Mouse (Mus musculus) right cerebral cortex, adult 2 months (tissue): ENCODE measurements around the gene Kcna7.
"Not testable (repeated sequence)": the region's sequence is repeated elsewhere in the genome, so short reads cannot be mapped to it uniquely, and the experiment has no call there.

Source experiments
- DNase-seq, 2 experiments: peaks; one replicate each; pipeline ENCODE4 v3.0.0; 2021 to 2022; ENCODE audit warnings: low spot score in 2 of 2

Gene Kcna7

GRCm38 (mm10) chr7:45395129-45395541 is 10.3 kb upstream of the Kcna7 start:
- no peak for DNase-seq

GRCm38 (mm10) chr7:45395578-45396336 is 9.7 kb upstream of the Kcna7 start, which contains the start of gene Snrnp70:
Snrnp70 (minus strand) TSS chr7:45395742.
- DNase-seq = peak; percentile 100

GRCm38 (mm10) chr7:45396337-45396775 is 9.1 kb upstream of the Kcna7 start:
- DNase-seq = not testable (repeated sequence)

GRCm38 (mm10) chr7:45396787-45397186 is 8.7 kb upstream of the Kcna7 start:
- no peak for DNase-seq

- no peak for DNase-seq
Observed at GRCm38 (mm10) chr7:45401521-45402085, 3.9 kb upstream of the Kcna7 start.

DNA sequence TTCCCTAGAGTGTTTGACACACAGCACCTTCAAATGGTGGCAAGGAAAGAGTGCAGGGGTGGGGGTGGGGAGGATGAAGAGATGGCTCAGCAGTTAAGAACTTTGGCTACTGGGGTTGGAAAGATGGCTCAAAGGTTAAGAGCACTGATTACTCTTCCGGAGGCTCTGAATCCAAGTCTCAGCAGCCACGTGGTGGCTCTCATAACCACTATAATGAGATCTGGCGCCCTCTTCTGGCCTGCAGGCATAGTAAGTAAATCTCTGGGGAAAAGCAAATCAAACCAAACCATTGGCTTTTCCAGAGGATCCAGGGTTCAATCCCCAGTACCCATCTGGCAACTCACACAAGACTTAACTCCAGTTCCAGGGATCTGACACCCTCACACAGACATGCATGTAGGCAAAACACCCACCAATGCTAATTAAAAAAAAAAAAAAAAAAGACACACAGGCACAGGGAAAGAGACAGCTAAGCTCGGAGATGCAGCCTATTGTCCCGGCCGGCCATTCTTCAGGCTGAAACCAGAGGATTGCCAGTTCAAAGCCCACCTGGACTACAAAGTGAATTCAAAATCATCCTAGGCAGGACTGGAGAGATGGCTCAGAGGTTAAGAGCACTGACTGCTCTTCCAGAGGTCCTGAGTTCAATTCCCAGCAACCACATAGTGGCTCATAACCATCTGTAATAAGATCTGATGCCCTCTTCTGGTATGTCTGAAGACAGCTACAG is 1.8 kb upstream of the Kcna7 start:
- DNase-seq = peak; percentile 37 to 38

DNA sequence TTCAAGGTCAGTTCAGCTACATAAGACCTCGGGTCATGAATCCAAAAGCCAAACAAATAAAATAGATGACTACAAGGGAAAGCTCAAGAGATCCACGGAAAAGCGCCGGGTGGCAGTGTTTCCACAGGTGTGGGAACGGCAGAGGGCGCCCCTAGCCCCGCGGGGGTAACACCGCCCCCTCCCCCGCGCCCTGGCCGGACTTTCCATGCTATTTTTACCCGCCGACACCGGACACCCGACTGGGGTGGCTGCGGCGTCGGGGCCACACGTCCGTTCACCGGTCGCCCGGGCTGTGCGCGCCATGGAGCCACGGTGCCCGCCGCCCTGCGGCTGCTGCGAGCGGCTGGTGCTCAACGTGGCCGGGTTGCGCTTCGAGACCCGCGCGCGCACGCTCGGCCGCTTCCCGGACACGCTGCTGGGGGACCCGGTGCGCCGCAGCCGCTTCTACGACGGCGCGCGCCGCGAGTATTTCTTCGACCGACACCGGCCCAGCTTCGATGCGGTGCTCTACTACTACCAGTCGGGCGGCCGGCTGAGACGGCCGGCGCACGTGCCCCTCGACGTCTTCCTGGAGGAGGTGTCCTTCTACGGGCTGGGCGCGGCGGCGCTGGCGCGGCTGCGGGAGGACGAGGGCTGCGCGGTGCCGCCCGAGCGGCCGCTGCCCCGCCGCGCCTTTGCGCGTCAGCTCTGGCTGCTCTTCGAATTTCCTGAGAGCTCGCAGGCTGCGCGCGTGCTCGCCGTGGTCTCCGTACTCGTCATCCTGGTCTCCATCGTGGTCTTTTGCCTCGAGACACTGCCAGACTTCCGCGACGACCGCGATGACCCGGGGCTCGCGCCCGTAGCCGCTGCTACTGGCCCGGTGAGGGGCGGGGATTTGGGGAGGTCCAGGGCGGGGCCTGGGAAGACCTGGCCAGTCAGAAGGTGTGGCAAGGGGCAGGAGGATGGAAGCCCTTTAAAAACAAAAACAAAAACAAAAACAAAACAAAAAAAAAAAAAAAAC is 1.0 kb downstream of the Kcna7 start:
- DNase-seq = no peak

DNA sequence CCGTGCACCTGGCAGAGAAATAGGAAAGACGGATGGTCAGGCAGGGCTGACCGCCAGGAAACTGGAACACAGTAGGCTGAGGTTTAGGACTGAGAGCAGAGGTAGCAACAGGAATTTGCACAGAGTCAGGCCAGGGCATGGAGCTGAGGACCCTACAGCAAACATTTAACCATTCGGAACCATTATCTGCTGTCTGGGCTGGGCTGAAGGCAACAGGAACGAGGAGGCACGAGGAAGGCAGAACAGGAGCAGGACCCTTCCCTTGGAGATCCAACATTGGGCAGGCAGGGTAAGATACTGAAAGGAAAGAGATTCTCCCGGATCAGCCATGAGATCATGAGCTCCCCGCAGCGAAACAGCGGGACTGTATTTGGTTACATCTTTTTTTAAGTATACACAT is 2.4 kb downstream of the Kcna7 start:
- no peak for DNase-seq

GRCm38 (mm10) chr7:45408351-45408750 is 2.9 kb downstream of the Kcna7 start:
- DNase-seq = no peak

DNA sequence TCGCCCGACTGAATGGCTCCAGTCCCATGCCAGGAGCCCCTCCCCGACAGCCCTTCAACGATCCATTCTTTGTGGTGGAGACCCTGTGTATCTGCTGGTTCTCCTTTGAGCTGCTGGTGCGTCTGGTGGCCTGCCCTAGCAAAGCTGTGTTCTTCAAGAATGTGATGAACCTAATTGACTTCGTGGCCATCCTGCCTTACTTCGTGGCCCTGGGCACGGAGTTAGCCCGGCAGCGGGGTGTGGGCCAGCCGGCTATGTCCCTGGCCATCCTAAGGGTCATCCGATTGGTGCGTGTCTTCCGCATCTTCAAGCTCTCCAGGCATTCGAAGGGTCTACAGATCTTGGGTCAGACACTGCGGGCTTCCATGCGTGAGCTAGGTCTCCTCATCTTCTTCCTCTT is 3.5 kb downstream of the Kcna7 start:
- no peak for DNase-seq

GRCm38 (mm10) chr7:45409497-45410163 is 4.2 kb downstream of the Kcna7 start:
- DNase-seq = no peak

GRCm38 (mm10) chr7:45412421-45412820 is 7.0 kb downstream of the Kcna7 start:
- DNase-seq = no peak

GRCm38 (mm10) chr7:45413113-45413863 is 7.8 kb downstream of the Kcna7 start, which contains the start of gene Ntf5:
Ntf5 (plus strand) TSS chr7:45413695.
- DNase-seq = no peak

DNA sequence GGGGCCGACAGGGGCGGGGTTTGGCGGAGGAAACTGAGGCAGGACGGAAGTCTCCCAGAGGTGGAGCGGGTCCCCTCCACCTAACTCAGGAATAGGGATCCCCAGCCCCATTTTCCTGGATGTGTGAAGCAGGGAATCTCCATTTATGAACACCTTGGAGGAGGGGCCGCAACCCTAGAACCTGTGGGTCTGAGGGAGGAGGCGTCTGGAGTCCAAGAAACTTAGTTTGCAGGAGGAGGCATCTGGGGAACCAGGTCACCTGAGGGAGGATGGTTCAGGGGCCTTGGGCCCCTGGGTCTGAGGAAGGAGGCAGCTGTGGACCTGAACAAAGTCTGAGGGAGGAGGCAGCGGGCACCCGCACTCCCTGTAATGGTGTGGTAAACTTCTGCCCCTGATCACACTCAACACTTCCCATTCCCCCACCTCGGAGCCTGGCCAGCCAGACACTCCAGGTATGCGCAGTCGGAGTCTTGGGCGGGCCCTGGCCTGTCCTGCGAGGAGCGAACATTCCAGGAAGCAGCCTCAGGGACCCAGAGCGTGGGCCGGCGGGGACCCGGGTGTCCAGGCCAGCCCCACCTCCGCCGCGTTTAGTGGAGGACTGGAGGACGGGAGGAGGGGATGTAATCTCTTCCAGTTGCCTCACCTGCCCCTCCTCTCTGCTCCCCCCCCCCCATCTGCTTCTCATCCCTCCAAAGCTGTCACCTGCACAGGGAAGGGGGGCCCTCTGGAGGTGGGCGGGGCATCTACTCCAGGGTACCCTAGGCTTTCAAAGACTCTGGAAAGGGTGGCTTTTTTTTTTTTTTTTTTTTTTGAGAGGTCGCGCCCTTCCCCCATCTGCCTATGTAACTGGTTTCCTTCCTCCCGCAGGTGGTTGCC is 8.6 kb downstream of the Kcna7 start:
- no peak for DNase-seq

DNA sequence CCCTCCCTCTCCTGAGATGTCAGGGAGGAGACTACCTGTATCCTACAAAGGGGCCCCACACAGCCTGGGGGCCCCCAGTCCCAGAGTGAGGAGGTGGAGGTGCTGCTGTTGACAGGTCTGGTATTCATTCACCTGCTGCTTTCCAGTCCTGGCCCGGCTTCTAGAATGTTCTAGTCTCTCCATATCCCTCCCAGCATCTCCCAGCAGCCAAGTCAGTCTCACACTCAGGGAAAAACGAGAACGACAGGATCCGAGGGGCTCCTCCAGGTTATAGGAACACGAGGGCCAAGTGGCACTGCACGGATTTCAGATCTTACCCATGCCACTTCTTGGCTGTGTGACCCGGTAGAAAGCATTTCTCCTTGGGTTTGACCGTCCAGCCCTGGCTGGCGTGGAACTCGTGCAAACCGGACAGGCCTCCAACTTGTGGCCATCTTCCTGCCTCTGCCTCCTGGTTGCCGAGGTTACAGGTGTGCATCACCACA is 9.3 kb downstream of the Kcna7 start:
- DNase-seq = no peak

DNA sequence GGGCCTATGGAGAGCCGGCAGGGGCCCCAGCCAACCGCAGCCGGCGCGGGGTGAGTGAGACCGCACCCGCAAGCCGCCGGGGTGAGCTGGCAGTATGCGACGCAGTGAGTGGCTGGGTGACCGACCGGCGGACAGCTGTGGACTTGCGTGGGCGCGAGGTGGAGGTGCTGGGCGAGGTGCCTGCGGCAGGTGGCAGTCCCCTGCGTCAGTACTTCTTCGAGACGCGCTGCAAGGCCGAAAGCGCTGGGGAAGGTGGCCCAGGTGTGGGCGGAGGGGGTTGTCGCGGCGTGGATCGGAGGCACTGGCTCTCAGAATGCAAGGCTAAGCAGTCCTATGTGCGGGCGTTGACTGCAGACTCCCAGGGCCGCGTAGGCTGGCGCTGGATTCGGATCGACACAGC is 10.2 kb downstream of the Kcna7 start:
- DNase-seq = peak; percentile 51 to 52

DNA sequence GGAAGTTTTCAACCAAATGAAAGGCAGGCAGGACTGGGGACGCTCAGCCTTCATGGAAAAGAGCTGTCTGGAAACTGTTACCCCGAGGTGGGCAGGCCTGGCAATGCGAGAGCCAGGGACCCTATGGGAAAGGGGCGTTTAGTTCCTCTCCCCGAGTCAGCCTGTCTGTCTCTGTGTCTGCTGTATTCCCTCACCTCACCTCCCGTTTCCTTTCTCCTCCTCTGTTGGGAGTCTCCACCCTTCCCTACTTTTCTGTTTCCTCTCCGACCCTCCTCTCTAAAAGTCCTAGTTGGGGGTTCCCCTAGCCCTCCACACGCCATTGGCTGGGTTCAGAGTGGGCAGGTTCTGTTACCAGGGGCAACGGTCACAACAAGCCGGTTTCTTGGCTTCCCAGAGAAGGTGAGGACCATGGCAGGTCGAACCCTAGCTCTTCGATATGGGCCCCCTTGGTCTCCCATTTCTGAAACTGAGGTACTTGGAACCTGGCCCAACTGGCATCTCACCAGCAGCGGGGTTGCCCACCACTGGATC is 12.6 kb downstream of the Kcna7 start:
- no peak for DNase-seq

DNA sequence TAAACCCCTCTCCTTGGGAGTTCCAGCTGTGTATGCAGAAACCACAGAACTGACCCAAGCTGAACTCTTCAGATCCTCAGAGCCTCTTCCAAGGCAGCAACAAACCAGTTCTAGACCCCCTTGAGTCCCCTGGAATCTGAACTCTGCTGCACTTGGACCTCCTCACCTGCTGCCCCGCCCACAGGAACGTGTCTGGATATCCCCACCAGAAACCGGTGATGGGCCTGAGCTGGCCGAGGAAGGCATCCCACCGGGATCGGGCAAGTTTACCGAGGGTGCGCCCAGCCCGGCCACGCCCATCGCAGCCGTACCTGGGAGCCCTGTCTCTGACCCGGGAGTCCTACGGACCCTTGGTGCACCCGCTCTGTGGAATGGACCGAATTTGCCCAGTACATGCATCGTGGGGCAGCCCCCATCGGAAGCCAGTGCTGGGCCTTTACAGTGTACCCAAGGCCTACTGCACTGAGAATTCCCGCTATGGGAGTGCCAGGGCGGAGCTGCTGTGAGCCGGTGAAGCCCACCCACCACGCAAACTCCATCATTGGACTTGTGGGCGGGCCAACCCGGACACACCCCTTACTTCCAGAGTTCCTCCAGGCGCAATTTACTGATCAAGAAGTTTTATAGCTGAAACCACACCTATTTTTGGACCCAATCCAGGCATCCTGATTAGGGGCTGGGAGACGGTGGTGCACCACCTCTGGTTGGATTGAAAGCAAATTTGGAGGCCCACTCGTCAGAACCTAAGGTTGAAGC is 14.6 kb downstream of the Kcna7 start:
- no peak for DNase-seq
